Mouse (Mus musculus) lung, embryonic 16.5 days (tissue): ENCODE measurements around the gene Ttc4. TPM values are rescaled to one million over a fixed set of nuclear protein-coding genes. Genes with fewer than 3 reads are reported as not detected.
A peak's percentile ranks its signal among the peaks of the same experiment; 100 is the strongest.

Experiments
- ATAC-seq: fragments of 200-750 bp; cut with Nextera tagmentation; 2 replicates; pipeline ENCODE4 v1.8.0; 2017; ENCODE audit warnings: low read depth, mild to moderate bottlenecking, moderate library complexity
- H3K27ac ChIP-seq: fragments of 300-500 bp; sonication (generic); 2 replicates; pipeline ENCODE4 v1.5.1; 2014; ENCODE audit warnings: mild to moderate bottlenecking, control low read depth, low read length
- H3K27me3 ChIP-seq: fragments of 300-500 bp; sonication (generic); 2 replicates; pipeline ENCODE4 v1.6.1; 2014; ENCODE audit warnings: low read depth, low read length, mixed read lengths; ENCODE audit not compliant: control insufficient read depth, insufficient read depth
- H3K36me3 ChIP-seq: fragments of 300-500 bp; sonication (generic); 2 replicates; pipeline ENCODE4 v1.6.1; 2014; ENCODE audit warnings: low read length; ENCODE audit not compliant: control insufficient read depth, insufficient read depth
- H3K4me1 ChIP-seq: fragments of 300-500 bp; sonication (generic); replicated peaks from 2 replicates; pipeline ENCODE4 v1.6.1; 2014; ENCODE audit warnings: low read length, mixed read lengths; ENCODE audit not compliant: control insufficient read depth, insufficient read depth
- H3K4me2 ChIP-seq: fragments of 300-500 bp; sonication (generic); 2 replicates; pipeline ENCODE4 v1.6.1; 2014; ENCODE audit warnings: low read depth, low read length, control low read depth
- H3K4me3 ChIP-seq: fragments of 300-500 bp; sonication (generic); 2 replicates; pipeline ENCODE4 v1.5.1; 2014; ENCODE audit warnings: mild to moderate bottlenecking, low read length, control low read depth
- H3K9ac ChIP-seq: fragments of 300-500 bp; sonication (generic); 2 replicates; pipeline ENCODE4 v1.6.1; 2014; ENCODE audit warnings: low read length, control low read depth
- H3K9me3 ChIP-seq: fragments of 300-500 bp; sonication (generic); 2 replicates; pipeline ENCODE4 v1.6.1; 2016; ENCODE audit warnings: low read length; ENCODE audit not compliant: control insufficient read depth
- WGBS: fragments of 180-500 bp; shearing (Covaris S2); extraction: QIAGEN DNeasy Blood & Tissue Kit; methylation state at CpG from one replicate; pipeline ENCODE4 v1.1.7; 2014; 5-methylcytosine and 5-hydroxymethylcytosine counted together
- polyA plus RNA-seq: library from polyadenylated mRNA; unstranded; fragments of >200 nt; fragmentation: Nextera tagmentation; extraction: Ambion mirVana; gene quantifications from 2 replicates; pipeline ENCODE4 v1.2.1, GENCODE M21; 2015

The Ttc4 gene
- polyA plus RNA-seq, 1 experiment from 2014 or later: 89.7 TPM

DNA sequence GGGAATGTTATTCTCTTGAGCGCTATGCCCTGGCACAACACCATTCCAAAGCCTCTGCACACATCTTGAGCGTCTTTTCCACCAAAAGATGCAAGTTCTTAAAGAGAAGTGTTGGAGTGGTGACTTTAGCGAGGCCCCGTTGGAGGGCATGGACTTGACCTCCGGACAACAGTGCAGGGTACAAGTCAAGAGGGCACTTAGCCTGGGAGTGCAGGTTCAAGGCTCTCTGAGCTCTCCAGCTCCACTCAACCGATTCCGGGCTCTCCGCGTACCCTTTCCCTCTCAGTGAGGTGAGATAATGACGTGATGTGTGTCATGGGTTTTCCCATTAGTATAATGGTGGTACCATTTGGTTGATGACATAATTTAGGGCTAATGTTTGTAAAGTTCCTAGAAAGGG is 54.5 kb downstream of the Ttc4 start:
- peaks cover 2% of the 10 kb centered on the region for H3K4me1 ChIP-seq
- no peak overlapping the region for H3K4me3 ChIP-seq
- no peaks in the 10 kb centered on the region for H3K9me3 ChIP-seq
- H3K9ac ChIP-seq: no peak overlapping the region
- no peak for ATAC-seq
- no peaks in the 10 kb centered on the region for H3K36me3 ChIP-seq
- H3K4me2 ChIP-seq: no peak overlapping the region
- peaks cover 24% of the 10 kb centered on the region for H3K27me3 ChIP-seq
- 74% methylated on average over 10 of the region's 10 CpGs for WGBS
- H3K27ac ChIP-seq: no peak overlapping the region

DNA sequence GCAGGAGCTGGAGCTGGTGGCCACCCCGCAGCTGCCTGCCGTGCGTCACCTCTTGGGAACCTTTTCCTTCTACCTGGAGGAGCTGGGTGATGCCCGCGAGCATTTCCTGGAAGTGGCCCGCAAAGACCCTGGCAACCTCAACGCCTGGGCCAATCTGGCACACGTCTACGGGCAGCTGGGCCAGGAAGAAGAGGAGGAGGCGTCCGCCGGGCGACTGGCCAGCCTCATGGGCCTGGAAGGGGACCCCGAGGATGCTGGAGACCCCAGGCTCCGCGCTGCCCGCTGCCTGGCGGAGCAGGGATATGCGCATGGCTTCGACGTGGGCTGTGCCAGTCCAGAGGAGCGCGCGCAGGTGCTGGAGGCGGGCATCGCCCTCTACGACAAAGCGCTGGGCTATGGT is 56.0 kb downstream of the Ttc4 start:
- peaks cover 24% of the 10 kb centered on the region for H3K27me3 ChIP-seq
- H3K4me1 ChIP-seq: peaks cover 2% of the 10 kb centered on the region; the same call in 1 of the 2 replicates
- H3K36me3 ChIP-seq: no peaks in the 10 kb centered on the region
- peak overlapping the region; percentile 38 for H3K4me3 ChIP-seq
- peak overlapping the region; percentile 54 for H3K4me2 ChIP-seq
- no peak for ATAC-seq
- no peak overlapping the region for H3K9ac ChIP-seq
- H3K27ac ChIP-seq: no peak overlapping the region
- 21% methylated on average over 28 of the region's 28 CpGs for WGBS
- no peaks in the 10 kb centered on the region for H3K9me3 ChIP-seq

DNA sequence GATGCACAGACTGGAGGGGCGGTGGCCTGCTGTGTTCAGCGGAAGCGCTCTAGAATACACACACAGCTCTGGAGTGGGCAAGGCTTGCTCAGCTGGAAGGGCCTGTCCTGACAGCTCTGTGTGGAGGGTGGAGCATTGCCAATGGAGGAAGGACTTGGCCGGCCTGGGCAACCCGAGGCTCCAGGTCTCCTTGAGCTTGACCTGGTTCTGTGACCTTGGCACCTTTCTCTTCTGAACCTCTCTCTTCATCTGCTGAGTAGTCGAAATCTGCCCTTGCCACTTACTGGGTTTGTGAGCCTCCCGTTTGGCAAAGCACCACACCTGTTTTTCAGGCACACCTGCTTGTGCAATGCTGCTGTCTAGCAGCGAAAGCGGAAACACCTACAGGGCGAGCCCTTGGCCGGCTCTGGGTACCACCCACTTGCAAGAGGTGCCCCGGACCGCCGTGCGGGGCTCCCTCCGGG is 56.7 kb downstream of the Ttc4 start, which contains the start of gene Ttc22:
Gene Ttc22 (plus strand): TSS at position 403 of the 464 bp plus-strand sequence.
- 0 out of 2 replicates have a peak within 1 kb of the TSS, but pooled peaks have one; percentile 12 for H3K9ac ChIP-seq
- H3K27ac ChIP-seq: no peak within 1 kb of the TSS
- peak within 1 kb of the TSS; percentile 54 for H3K4me2 ChIP-seq
- peak within 1 kb of the TSS; percentile 38 for H3K4me3 ChIP-seq
- peaks cover 24% of the 10 kb centered on the region for H3K27me3 ChIP-seq
- ATAC-seq: peak; percentile 84
- 19% methylated on average over 16 of the region's 16 CpGs for whole genome bisulfite sequencing
- H3K9me3 ChIP-seq: no peaks in the 10 kb centered on the region
- no peaks in the 10 kb centered on the region for H3K36me3 ChIP-seq
- H3K4me1 ChIP-seq: peaks cover 2% of the 10 kb centered on the region; the same call in 1 of the 2 replicates

DNA sequence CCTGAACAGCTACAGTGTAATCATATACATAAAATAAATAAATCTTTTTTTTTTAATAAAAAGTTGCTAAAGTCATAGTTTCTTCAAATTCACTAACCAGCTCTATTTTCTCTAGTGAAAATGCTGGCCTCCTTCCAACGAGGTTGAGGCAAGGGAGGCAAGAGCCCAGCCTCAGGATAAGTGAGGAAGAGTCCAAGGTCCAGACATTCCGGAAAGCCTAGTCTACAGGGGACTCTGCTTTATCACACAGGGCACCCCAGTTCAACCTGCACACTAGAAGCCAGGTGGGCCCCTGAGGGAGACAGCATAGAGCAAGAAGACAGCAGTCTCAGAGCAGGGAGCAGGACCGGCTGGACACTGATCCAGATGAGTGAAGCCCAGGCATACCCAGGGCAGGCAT is 57.3 kb downstream of the Ttc4 start:
- H3K4me1 ChIP-seq: peaks cover 2% of the 10 kb centered on the region; the same call in 1 of the 2 replicates
- ATAC-seq: no peak
- no peak overlapping the region for H3K4me3 ChIP-seq
- H3K27me3 ChIP-seq: peaks cover 24% of the 10 kb centered on the region
- no peaks in the 10 kb centered on the region for H3K36me3 ChIP-seq
- no peak overlapping the region for H3K9ac ChIP-seq
- WGBS: 57% methylated on average over 3 of the region's 3 CpGs
- H3K9me3 ChIP-seq: no peaks in the 10 kb centered on the region
- H3K27ac ChIP-seq: no peak overlapping the region
- H3K4me2 ChIP-seq: no peak overlapping the region

DNA sequence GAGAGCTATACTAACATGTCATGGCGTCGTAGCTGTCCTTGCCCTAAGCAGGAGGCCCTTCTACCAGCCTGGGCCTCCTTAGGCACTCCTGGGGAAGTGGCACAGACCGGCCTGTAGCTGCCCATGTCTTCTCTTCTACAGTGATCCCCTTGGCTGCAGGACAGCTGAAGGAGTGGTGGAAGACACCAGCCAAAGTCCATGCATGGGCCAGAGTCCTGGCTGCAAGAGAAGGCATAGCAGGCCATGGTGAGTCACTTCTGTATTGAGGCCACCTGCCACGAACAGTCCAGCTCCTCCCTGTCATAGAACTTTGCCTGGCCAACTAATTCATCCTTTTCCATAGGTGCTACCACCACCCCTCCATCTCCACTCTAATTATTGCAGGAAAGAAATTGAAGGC is 59.8 kb downstream of the Ttc4 start:
- H3K27ac ChIP-seq: no peak overlapping the region
- no peak for ATAC-seq

DNA sequence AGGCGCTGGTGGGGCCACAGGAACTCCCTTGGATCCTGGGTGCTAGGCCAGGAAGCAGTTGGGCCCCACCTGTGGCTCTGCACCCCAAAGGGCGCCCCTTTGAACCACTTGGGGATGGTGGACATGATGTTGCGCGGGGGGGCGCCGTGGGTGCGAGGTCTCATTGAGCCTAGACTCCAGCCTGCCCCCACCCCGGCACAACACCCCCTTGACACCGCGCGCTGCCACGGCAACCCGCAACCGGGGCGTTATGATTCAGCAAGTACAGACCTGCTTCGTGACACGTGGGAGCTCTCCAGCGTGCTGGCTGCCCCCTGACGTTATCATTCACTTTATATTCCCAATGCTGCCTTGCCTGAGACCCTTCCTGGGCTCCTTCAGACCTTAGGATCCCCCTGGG is 61.7 kb downstream of the Ttc4 start, which contains the start of gene Lexm:
Gene Lexm (minus strand): TSS at position 186 of the 400 bp plus-strand sequence.
- H3K4me3 ChIP-seq: no peak within 1 kb of the TSS
- H3K9me3 ChIP-seq: no peaks in the 10 kb centered on the region
- no peaks in the 10 kb centered on the region for H3K36me3 ChIP-seq
- H3K9ac ChIP-seq: no peak within 1 kb of the TSS
- no peak within 1 kb of the TSS for H3K27ac ChIP-seq
- H3K4me1 ChIP-seq: no peaks in the 10 kb centered on the region
- no peak within 1 kb of the TSS; the same call in 1 of the 2 replicates for H3K4me2 ChIP-seq
- peak; percentile 22; the same call in 1 of the 2 replicates for ATAC-seq
- H3K27me3 ChIP-seq: peaks cover under 1% of the 10 kb centered on the region; the same call in 1 of the 2 replicates
- under 1% methylated on average over 19 of the region's 19 CpGs for WGBS

More for the DNA sequence above, 59.8 kb downstream of the Ttc4 start:
- H3K4me1 ChIP-seq: peaks cover 2% of the 10 kb centered on the region; the same call in 1 of the 2 replicates
- H3K4me3 ChIP-seq: no peak overlapping the region
- no peaks in the 10 kb centered on the region for H3K36me3 ChIP-seq
- H3K4me2 ChIP-seq: no peak overlapping the region
- H3K9ac ChIP-seq: no peak overlapping the region
- WGBS: 77% methylated on average over 4 of the region's 4 CpGs
- no peaks in the 10 kb centered on the region for H3K9me3 ChIP-seq
- peaks cover 18% of the 10 kb centered on the region for H3K27me3 ChIP-seq

DNA sequence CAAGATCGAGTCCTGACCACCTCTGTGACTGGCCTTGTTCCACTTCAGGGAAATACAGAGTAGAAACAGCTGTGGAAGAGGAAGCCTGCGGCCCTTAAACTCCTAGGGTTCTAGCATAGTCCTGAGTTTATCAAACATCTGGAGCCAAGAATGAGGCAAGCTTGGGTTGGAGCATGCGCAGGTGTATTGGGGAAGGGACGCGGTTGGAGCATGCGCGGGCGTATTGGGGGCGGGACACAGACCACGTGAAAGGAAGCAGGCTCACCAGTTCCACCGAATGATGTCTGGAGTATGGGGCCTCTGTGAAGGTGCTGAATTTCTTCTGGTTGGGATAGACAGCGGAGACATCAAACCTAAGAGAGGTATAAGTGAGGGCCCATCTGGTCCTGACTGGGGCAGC is 63.1 kb downstream of the Ttc4 start:
- no peak for ATAC-seq
- H3K4me3 ChIP-seq: no peak overlapping the region
- no peaks in the 10 kb centered on the region for H3K36me3 ChIP-seq
- 68% methylated on average over 12 of the region's 12 CpGs for WGBS
- no peaks in the 10 kb centered on the region for H3K27me3 ChIP-seq
- no peaks in the 10 kb centered on the region for H3K4me1 ChIP-seq
- no peak overlapping the region for H3K4me2 ChIP-seq
- H3K9ac ChIP-seq: no peak overlapping the region
- no peak overlapping the region for H3K27ac ChIP-seq
- H3K9me3 ChIP-seq: no peaks in the 10 kb centered on the region

DNA sequence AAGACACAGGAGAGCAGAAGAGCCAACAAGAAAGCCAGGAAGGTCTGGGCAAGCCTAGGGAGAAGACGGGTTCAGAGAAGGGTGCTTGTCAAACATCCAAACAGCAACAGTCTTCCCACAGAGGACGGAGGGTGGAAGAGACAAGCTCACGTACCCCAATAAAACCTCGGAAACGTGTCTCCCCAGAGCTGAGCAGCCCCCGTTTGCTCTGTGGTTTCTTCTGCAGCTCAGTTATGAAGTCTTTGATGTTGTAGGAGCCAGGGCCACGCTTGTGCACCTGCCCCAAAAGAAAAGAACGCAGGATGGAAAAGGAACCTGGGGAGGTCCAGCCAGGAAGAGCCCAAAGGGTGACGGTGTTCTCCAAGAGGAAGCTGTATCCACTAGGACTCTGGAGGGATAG is 63.9 kb downstream of the Ttc4 start:
- 80% methylated on average over 9 of the region's 9 CpGs for WGBS
- H3K4me2 ChIP-seq: no peak overlapping the region
- H3K27me3 ChIP-seq: no peaks in the 10 kb centered on the region
- H3K36me3 ChIP-seq: no peaks in the 10 kb centered on the region
- no peak overlapping the region for H3K9ac ChIP-seq
- no peaks in the 10 kb centered on the region for H3K4me1 ChIP-seq
- no peak overlapping the region for H3K27ac ChIP-seq
- no peaks in the 10 kb centered on the region for H3K9me3 ChIP-seq
- H3K4me3 ChIP-seq: no peak overlapping the region
- no peak for ATAC-seq

DNA sequence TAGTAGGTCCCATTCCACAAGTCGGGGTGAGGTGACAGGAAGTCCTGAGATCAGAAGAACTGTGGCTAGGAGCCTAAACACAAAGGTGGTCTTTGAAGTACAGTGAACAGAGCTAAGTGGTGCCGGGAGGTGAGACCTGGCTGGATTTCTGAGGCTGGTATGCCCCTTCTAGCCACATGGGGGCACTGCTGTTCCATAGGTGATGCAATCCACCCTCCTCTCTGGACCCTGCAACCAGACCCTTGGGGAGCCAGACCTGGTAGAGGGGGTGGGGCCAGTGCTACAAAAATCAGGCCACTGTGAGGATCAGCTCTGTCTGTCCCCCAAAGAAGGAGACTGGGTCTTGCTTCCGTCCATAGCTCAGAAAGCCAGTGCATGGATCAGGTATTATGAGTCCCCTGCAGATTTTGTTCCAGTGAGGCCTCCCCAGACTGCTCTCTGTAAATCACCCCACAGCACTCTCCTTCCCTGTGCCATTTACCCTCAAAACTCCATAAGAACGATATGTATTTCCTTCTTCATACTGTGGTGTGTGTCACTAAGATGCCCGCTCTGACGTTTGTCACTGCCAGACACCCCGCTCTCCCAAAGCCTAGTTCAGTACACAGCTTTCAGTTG is 64.5 kb downstream of the Ttc4 start:
- WGBS: 42% methylated on average over 7 of the region's 7 CpGs
- no peak overlapping the region for H3K27ac ChIP-seq

More for the DNA sequence above, 64.5 kb downstream of the Ttc4 start:
- H3K4me1 ChIP-seq: no peaks in the 10 kb centered on the region
- H3K9ac ChIP-seq: no peak overlapping the region
- H3K36me3 ChIP-seq: no peaks in the 10 kb centered on the region
- peak; percentile 71 for ATAC-seq
- H3K4me3 ChIP-seq: no peak overlapping the region
- H3K27me3 ChIP-seq: no peaks in the 10 kb centered on the region
- H3K9me3 ChIP-seq: no peaks in the 10 kb centered on the region
- no peak overlapping the region for H3K4me2 ChIP-seq
